ENCODE assay signal across 25 mouse cellular contexts in the genomic region with DNA sequence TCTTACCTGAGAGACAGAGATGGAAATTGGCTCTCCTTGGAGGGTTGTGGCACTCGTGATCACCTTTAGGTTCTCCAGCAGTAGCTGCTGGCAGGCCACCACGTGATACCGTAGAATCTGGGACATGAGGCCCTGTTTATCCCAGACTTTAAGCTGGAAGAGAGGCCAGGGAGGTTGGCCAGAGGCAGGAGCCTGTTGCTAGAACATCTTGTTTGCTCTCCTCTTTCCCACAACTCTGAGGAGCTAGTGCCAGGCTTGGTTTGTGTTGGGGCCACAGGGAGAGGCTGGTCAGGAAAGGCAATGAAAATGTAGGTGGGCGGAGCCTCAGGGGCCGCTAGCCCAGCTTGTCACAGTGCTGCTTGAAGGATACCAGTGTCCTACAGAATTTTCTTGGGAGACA.
DNase-seq lines count a peak whose midpoint lies in the region; ATAC-seq and TF ChIP-seq lines count a peak whose summit lies in the region.
"Had no signal": no experiment of that assay in that cellular context is flagged by ENCODE, and none has a peak within 500 bp of the region (broad histone marks: within the 10 kb centered on the region; RNA-seq: fewer than 3 reads in every experiment).

No protein-coding gene starts in this region.

- no peaks in the 10 kb centered on the region for H3K4me1 ChIP-seq in cerebellum, adult 2 months (ENCODE audit: control insufficient read depth, insufficient read depth, low read length)
- peaks cover 7% of the 10 kb centered on the region; the same call in 1 of the 2 replicates for H3K4me1 ChIP-seq in heart, embryonic 11.5 days (ENCODE audit: control insufficient read depth, insufficient read depth, low read length)
- 0 out of 2 replicates have a peak, but pooled peaks cover 3% of the 10 kb centered on the region for H3K4me1 ChIP-seq in liver, adult 2 months (ENCODE audit: control insufficient read depth, insufficient read depth, low read length)
- no peaks in the 10 kb centered on the region for H3K4me1 ChIP-seq in liver, embryonic 12.5 days
- no peaks in the 10 kb centered on the region for H3K4me1 ChIP-seq in hindbrain, embryonic 11.5 days (replicated peaks; ENCODE audit: control insufficient read depth, insufficient read depth, low read length)
- H3K4me1 ChIP-seq: embryonic facial prominence, embryonic 12.5 days; forebrain, embryonic 12.5 days; megakaryocyte, embryonic 14.5 days; midbrain, embryonic 13.5 days had no signal

- H3K27ac ChIP-seq in cerebellum, adult 2 months (ENCODE audit: insufficient read depth, low read length), result no peak overlapping the region
- H3K27ac ChIP-seq in heart, embryonic 11.5 days (ENCODE audit: low read depth, low read length), result no peak overlapping the region
- peak overlapping the region; percentile 14; the same call in 1 of the 2 replicates for H3K27ac ChIP-seq in liver, adult 2 months (replicated peaks; ENCODE audit: insufficient read depth, low read depth, low read length)
- no peak overlapping the region for H3K27ac ChIP-seq in liver, embryonic 12.5 days
- H3K27ac ChIP-seq in hindbrain, embryonic 11.5 days (ENCODE audit: low read depth, low read length), result no peak overlapping the region
- H3K27ac ChIP-seq: embryonic facial prominence, embryonic 12.5 days; forebrain, embryonic 12.5 days; hindbrain, embryonic 14.5 days; limb, embryonic 10.5 days; midbrain, embryonic 13.5 days had no signal

- ATAC-seq in heart, embryonic 11.5 days (replicated peaks; ENCODE audit: insufficient number of reproducible peaks, low FRiP score, low TSS enrichment), result no peak
- no peak for ATAC-seq in liver, embryonic 12.5 days
- ATAC-seq in hindbrain, embryonic 11.5 days (ENCODE audit: low FRiP score), result no peak
- ATAC-seq: inflammation-experienced regulatory T-cells, adult 6 months; midbrain, embryonic 13.5 days had no signal

- H3K4me3 ChIP-seq in cerebellum, adult 2 months (replicated peaks; ENCODE audit: insufficient read depth, low read depth, low read length), result no peak overlapping the region
- H3K4me3 ChIP-seq in heart, embryonic 11.5 days (ENCODE audit: low read depth, low read length), result no peak overlapping the region
- H3K4me3 ChIP-seq in liver, adult 2 months (ENCODE audit: insufficient read depth, low read depth, low read length), result no peak overlapping the region
- no peak overlapping the region for H3K4me3 ChIP-seq in liver, embryonic 12.5 days
- no peak overlapping the region for H3K4me3 ChIP-seq in hindbrain, embryonic 11.5 days (ENCODE audit: low read depth, low read length)
- H3K4me3 ChIP-seq: embryonic facial prominence, embryonic 12.5 days; forebrain, embryonic 12.5 days; limb, embryonic 10.5 days; megakaryocyte, embryonic 14.5 days; midbrain, embryonic 13.5 days had no signal

- H3K9ac ChIP-seq in heart, embryonic 11.5 days (ENCODE audit: low read depth, low read length), result no peak overlapping the region
- H3K9ac ChIP-seq in liver, adult 2 months (ENCODE audit: low read depth, low read length), result no peak overlapping the region
- H3K9ac ChIP-seq in liver, embryonic 12.5 days, result no peak overlapping the region
- no peak overlapping the region for H3K9ac ChIP-seq in hindbrain, embryonic 11.5 days (ENCODE audit: low read depth, low read length)
- H3K9ac ChIP-seq: embryonic facial prominence, embryonic 12.5 days; forebrain, embryonic 12.5 days; hindbrain, embryonic 14.5 days; midbrain, embryonic 13.5 days had no signal

- TF ChIP-seq CTCF in cerebellum, adult 2 months (IDR thresholded peaks at IDR 0.05; ENCODE audit: borderline replicate concordance, insufficient read depth, low read depth, low read length), result no peak
- no peak for TF ChIP-seq CTCF in liver, adult 2 months (IDR thresholded peaks at IDR 0.05; ENCODE audit: low read depth, low read length)

- peak; percentile 4 for DNase-seq in cerebellum, adult 9-11 months
- DNase-seq in cerebellum, adult 2 months, result no peak
- peak; percentile 5 for DNase-seq in heart, adult 8-10 months (ENCODE audit: low spot score)
- DNase-seq in liver, adult 2 months (ENCODE audit: extremely low read depth, low read depth, low spot score), result peak; percentile 78
- peak; percentile 11 for DNase-seq in retina, embryonic 14.5 days (ENCODE audit: low spot score)
- no peak for DNase-seq in hindbrain, embryonic 11.5 days (ENCODE audit: low spot score)
- DNase-seq: adrenal gland, postnatal 25 days; cerebellum, adult 11 months; cerebellum, postnatal 14 days; heart, postnatal 36 days; kidney, adult 9 months; kidney, postnatal 14 days; liver; lung, adult 2 months; thymus, adult 2 months; thymus, postnatal 4 days had no signal

- WGBS in cerebellum, adult 2 months, result 70% methylated on average over 5 of the region's 5 CpGs
- WGBS in heart, embryonic 11.5 days (ENCODE audit: insufficient replicate concordance), result 65% methylated on average over 5 of the region's 5 CpGs
- 35% methylated on average over 5 of the region's 5 CpGs for WGBS in liver, adult 2 months
- WGBS in liver, embryonic 12.5 days (ENCODE audit: insufficient replicate concordance), result 65% methylated on average over 5 of the region's 5 CpGs
- 78% methylated on average over 5 of the region's 5 CpGs for WGBS in hindbrain, embryonic 11.5 days

- no peaks in the 10 kb centered on the region for H3K27me3 ChIP-seq in cerebellum, adult 2 months (ENCODE audit: control insufficient read depth, insufficient read depth, low read length)
- no peaks in the 10 kb centered on the region for H3K27me3 ChIP-seq in heart, embryonic 11.5 days (ENCODE audit: control insufficient read depth, insufficient read depth, low read length)
- no peaks in the 10 kb centered on the region for H3K27me3 ChIP-seq in liver, adult 2 months (ENCODE audit: control insufficient read depth, insufficient read depth, low read length)
- no peaks in the 10 kb centered on the region for H3K27me3 ChIP-seq in liver, embryonic 12.5 days (replicated peaks)
- no peaks in the 10 kb centered on the region for H3K27me3 ChIP-seq in hindbrain, embryonic 11.5 days (ENCODE audit: control insufficient read depth, insufficient read depth, low read length)
- H3K27me3 ChIP-seq: embryonic facial prominence, embryonic 12.5 days; forebrain, embryonic 12.5 days; midbrain, embryonic 13.5 days had no signal

- no peaks in the 10 kb centered on the region for H3K36me3 ChIP-seq in heart, embryonic 11.5 days (ENCODE audit: control insufficient read depth, insufficient read depth, low read length)
- H3K36me3 ChIP-seq in liver, adult 2 months (ENCODE audit: control insufficient read depth, insufficient read depth, low read length), result no peaks in the 10 kb centered on the region
- H3K36me3 ChIP-seq in liver, embryonic 12.5 days, result no peaks in the 10 kb centered on the region
- no peaks in the 10 kb centered on the region for H3K36me3 ChIP-seq in hindbrain, embryonic 11.5 days (ENCODE audit: control insufficient read depth, insufficient read depth, low read length)
- H3K36me3 ChIP-seq: embryonic facial prominence, embryonic 12.5 days; forebrain, embryonic 12.5 days; limb, embryonic 10.5 days; midbrain, embryonic 13.5 days had no signal

- no peak overlapping the region for H3K4me2 ChIP-seq in heart, embryonic 11.5 days
- no peak overlapping the region for H3K4me2 ChIP-seq in liver, embryonic 12.5 days
- no peak overlapping the region for H3K4me2 ChIP-seq in hindbrain, embryonic 11.5 days (replicated peaks; ENCODE audit: low read depth, low read length)
- H3K4me2 ChIP-seq: embryonic facial prominence, embryonic 12.5 days; forebrain, embryonic 12.5 days; hindbrain, embryonic 14.5 days; midbrain, embryonic 13.5 days had no signal

- no peaks in the 10 kb centered on the region for H3K79me2 ChIP-seq in liver, adult 2 months (ENCODE audit: control insufficient read depth, insufficient read depth, low read length)

- TF ChIP-seq POLR2A in cerebellum, adult 2 months (IDR thresholded peaks at IDR 0.05; ENCODE audit: borderline replicate concordance, insufficient read depth, low read length), result no peak
- no peak for TF ChIP-seq POLR2A in liver, adult 2 months (IDR thresholded peaks at IDR 0.05; ENCODE audit: extremely low read depth, insufficient read depth, low read length)

- no peaks in the 10 kb centered on the region for H3K9me3 ChIP-seq in heart, embryonic 11.5 days (replicated peaks; ENCODE audit: control insufficient read depth, low read length)
- no peaks in the 10 kb centered on the region for H3K9me3 ChIP-seq in liver, embryonic 12.5 days (replicated peaks)
- no peaks in the 10 kb centered on the region for H3K9me3 ChIP-seq in hindbrain, embryonic 11.5 days (ENCODE audit: control insufficient read depth, low read length)
- H3K9me3 ChIP-seq: embryonic facial prominence, embryonic 12.5 days; forebrain, embryonic 12.5 days; limb, embryonic 10.5 days; midbrain, embryonic 13.5 days had no signal

Comparison
In these comparisons a context has a peak if more than half of its experiments do, and no peak if none do; other contexts are left out.
1. DNase-seq: peak in cerebellum, adult 9-11 months (single experiment), heart, adult 8-10 months (single experiment), liver, adult 2 months (single experiment) and retina, embryonic 14.5 days (single experiment); none in cerebellum, adult 2 months (0 of 2) and hindbrain, embryonic 11.5 days (single experiment).